Mouse (Mus musculus) monocyte, adult 5-6 weeks (primary cell): ENCODE data around the gene Cubn. TPM values are rescaled to one million over a fixed set of nuclear protein-coding genes. Genes with fewer than 3 reads are reported as not detected.

Experiments
- ATAC-seq: fragments of 153-309, 156-312 bp; replicated peaks from 2 replicates; pipeline ENCODE4 v1.8.0; 2017; ENCODE audit warnings: mild to moderate bottlenecking; ENCODE audit not compliant: low TSS enrichment, insufficient number of reproducible peaks, severe bottlenecking, poor library complexity, low FRiP score
- total RNA-seq: library from RNA; stranded (forward); fragments of 200-1000, 200-491, 200-594 nt; gene quantifications from 3 replicates; pipeline ENCODE4 v1.2.3, GENCODE M21; 2017

The Cubn gene
- total RNA-seq, 1 experiment from 2014 or later = not detected

DNA sequence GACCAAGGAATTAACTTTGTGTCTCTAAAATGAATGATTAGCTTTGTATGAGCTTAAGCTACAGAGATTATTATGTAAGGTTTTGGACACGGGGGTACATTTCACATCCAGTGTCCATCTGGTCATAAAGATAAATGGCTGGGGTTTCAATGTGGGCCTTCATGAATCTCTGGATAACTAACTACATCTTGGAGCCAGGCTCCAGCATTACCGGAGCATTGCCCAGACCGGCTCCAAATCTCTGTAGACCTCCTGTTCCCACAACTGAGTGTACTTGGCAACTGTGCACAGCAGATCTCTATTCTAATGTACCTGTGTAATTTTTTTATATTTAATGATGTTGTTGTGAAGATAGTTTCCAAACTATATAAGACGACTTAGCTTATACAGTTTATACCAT is 115.4 kb downstream of the Cubn start:
- ATAC-seq = no peak

DNA sequence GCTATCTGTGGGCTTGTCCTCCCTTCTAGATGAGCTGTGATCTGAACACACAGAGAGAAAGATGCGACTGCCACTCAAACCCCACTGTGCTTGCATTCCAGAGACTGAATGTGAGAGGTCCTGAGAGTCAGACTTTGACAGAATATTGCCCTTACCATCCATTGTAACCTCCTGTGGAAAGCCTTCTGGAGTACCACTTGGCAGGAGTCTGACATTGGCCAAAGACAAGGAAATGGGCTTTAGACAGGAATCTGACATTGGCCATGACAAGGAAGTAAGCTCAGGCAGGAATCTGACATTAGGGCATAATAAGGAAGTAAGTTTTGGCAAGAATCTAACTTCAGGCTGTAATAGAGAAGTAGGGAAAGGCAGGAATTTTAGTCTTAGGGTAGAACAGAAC is 118.3 kb downstream of the Cubn start:
- ATAC-seq = no peak

GRCm38 (mm10) chr2:13372825-13373224 is 118.8 kb downstream of the Cubn start:
- no peak for ATAC-seq

DNA sequence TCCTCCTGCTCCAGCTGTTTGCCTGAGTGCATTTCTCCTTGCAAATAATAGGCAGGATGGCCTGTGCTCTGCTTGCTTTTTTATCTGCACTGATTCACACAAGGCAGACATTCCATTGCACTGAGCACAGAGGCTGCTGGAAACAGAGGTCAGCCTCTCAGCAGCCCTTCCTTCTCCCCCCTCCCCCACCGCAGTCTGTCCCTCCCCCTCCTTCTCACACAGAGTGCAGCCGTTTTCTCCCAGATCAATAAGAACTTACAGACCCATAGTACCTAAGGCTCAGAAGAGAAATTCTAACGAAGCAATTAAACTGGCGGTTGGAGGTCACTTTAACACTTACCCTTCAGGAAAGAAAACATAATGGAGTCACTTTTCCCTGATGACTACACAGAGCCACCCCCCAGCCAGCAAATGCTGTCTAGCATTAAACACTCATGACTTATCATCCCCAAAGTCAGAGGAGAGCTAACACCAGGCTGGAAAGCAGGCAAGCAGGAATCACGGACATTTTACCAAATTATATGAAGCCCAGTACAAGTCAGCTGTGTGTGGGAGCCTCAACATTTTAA is 119.3 kb downstream of the Cubn start:
- no peak for ATAC-seq

DNA sequence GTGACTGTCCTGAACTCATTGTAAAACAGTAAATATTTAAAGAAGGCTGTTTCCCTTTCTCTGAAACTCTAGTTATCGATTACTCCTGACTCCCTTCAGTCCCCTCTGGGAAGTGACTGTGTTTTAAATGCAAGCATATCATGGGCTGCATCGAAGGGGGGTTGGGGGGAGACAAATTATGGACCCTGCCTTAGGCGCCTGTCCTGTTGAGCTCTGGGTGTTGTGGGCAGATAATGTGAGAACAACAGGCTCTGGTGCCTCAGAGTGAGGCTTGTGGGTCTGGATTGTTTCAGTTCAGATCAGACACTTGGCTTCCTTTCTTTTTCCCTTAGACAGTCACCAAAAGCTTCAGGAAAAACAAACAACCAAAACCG is 119.8 kb downstream of the Cubn start:
- no peak for ATAC-seq

DNA sequence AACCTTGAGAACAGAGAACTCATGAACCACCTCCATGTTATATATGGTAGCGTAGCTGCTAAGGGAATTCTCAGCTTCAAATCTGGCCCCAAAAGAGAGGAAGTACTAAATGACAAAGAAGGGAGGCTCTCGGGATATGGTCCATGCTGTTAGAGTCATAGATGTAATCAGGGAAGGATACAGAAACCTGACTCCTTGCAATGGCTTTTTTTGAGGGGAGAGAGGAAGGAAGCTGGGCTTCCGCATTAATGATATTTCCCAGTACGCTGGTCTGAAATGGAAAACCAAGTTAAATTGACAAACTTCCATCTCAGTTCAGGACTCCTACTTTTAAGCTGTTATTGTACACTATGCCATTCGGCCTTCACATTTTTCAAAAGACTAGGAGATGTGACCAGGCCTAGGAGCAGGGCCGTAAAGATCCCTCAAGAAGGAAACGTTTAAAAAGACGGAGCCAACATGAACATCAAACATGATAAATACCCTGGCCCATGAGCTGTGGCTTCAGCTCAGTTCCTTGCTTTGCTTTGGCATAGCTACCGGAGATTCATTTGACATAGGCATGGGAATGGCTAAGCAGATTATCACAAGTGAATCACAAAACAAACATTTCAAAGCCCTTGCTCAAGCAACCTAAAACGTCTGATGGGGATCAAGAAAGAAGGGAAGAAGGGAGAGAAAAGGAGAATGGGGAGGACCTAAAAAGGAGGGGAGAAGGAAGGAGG is 120.4 kb downstream of the Cubn start:
- no peak for ATAC-seq

DNA sequence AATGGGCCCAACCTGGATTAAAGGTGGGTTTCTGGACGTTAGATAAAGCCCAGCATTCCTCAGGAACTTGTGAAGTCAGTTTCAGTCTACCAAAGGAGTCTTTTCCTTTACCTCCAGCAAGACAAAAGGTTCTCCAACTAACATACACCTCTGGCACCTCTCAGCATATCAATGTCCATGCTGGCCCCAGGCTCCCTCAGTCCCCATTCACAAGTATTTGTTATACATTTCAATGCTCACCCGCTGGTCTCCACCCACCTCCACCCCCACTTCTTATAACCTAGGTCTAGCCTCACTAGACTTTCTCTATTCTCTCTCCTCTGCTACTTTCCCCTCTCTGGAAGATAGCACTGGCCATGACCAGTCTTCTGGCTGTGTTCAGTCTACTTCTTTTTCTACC is 121.1 kb downstream of the Cubn start:
- no peak for ATAC-seq

- no peak for ATAC-seq
These were observed 123.1 kb downstream of the Cubn start for GRCm38 (mm10) chr2:13368517-13368916.

GRCm38 (mm10) chr2:13357885-13358552 is 133.6 kb downstream of the Cubn start:
- ATAC-seq = no peak

- ATAC-seq = no peak
These were observed 138.8 kb downstream of the Cubn start for GRCm38 (mm10) chr2:13352775-13353174.

- ATAC-seq = no peak
These were observed 139.4 kb downstream of the Cubn start for GRCm38 (mm10) chr2:13352112-13352728.

DNA sequence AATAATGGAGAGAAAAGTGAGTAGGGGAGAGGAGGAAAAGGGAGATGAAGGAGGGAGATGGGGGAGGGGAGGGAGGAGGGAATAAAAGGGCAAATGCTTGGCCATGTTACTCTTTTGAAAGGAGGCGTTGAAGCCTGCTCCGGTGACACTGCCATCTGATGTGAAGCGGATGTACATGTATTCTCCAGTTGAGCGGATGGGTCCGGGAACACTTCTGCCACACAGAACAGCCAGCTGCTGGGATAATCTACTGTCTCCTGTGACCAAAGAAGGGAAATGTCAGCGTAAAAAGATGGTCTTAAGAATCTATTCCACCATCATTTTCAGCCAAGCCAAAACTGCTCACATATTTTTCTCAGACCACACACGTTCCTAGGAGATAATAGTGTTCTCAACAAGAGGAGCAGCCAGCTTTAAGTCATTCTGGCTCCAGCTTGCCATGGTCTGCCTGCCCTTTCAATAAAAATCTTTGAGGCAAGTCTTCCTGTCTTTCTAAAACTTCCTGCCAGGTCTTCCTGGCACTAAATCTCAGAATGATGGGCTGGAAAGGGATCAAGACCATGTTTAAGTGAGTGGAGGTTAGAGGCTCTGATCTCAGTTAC is 149.2 kb downstream of the Cubn start:
- no peak for ATAC-seq

DNA sequence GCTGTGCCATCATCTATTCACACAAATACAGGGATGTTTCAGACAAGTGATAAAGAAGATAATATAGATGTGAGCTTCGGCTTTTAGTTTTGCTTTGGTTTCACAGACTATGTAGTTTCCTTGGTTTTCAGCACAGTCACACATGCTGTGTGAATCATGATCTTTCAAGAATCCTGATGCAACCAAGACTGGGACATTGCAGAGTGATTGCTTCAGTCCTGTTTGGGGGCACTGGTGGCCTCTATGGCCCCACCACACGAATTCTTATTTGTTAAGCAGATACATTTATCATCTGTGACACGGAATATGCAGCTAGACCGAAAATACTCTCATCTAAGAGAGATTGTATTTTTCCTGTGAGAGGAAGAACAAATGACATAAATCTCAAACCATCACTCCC is 156.2 kb downstream of the Cubn start:
- ATAC-seq = no peak

- ATAC-seq = no peak
These were observed 161.7 kb downstream of the Cubn start for GRCm38 (mm10) chr2:13329754-13330417.

DNA sequence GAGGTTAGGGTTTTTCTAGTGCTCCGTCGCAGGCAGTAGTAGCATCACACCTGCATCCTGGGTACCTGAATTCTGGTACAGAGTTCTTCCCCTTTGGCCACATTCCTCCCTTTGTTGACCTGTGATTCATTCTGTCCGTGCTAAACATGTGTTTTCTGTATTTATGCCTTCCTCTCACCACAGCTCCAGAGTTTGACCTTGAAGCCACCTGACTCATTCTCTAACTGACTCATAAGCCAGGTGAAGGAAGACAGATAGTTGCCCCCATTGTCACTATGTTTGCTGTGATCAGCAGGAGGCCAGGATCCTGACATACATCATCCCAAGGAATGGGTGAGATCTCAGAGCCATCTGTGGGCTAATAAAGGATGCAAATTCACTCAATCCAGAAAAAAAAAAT is 188.2 kb downstream of the Cubn start:
- ATAC-seq = no peak

DNA sequence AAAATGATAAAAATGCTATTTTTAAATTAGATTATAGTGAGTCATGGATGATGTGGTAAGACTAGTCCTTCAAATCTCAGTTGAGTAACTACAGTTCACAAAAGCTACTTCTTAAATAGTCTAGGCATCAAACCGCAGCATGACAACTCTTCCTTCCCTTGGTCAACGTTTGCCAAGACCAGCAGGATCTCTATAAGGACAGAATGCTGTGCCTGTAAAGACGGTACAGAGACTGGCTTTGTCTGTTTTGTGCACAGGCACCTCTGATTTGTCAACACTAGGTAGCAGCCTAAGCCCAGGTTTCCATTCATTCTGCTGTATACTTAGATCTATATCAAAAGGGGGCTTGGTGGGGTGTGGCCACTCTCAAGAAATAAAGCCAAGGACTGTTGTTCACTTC is 192.6 kb downstream of the Cubn start:
- peak; percentile 40; the same call in 1 of the 2 replicates for ATAC-seq

GRCm38 (mm10) chr2:13297733-13298132 is 193.9 kb downstream of the Cubn start:
- ATAC-seq = no peak

DNA sequence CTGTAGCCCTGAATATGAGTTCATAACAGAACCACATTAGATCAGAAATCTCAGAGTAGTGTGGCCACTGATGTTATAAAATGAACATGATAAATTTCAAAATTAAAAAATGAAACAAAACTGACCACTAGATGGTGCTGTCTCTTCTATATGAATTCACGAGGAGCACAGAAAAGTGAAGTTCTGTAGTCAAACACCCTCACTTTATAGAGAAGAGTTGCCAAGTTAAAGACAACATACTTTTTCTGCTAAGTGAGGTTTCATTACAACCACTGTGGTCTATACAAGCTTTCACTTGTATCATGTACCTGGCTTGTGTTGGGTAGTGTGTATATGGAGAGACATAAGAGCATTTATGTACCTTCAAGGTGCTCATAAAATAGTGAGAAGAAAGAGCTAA is 201.0 kb downstream of the Cubn start:
- ATAC-seq = 0 out of 2 replicates have a peak, but pooled peaks have one; percentile 24

DNA sequence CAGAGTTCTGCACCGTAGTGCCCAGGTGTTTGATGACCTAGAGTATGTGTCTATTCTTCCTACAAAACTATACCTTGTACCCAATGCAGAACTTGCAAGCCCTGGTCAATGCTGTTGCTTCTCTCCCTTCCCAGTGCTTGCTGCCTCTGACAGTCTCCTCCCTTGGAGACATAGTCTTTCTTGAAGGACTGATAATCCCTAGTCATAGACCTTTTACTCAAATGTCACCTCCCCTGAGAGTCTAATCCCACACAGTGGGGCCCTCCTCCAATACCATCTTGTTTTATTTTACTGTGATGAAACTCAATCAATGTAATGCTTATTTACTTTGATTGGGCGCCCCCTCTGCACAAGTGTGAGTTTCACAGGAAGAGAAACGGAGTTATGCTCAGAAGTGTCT is 201.5 kb downstream of the Cubn start:
- no peak for ATAC-seq
